Mouse (Mus musculus) spleen, postnatal 10 days (tissue): ENCODE results near the gene Tmed6.
"Not testable (repeated sequence)": the region's sequence is repeated elsewhere in the genome, so short reads cannot be mapped to it uniquely, and the experiment has no call there.

ENCODE experiments used
- DNase-seq, 2 experiments: peaks; one replicate each; pipeline ENCODE4 v3.0.0; 2021 to 2022; ENCODE audit warnings: low spot score in 2 of 2

Gene Tmed6

GRCm38 (mm10) chr8:107065511-107066496 lies at the start of gene Tmed6:
Tmed6 (minus strand) TSS chr8:107065644.
- peak in 1 of 2 experiments; percentile 69 for DNase-seq

DNA sequence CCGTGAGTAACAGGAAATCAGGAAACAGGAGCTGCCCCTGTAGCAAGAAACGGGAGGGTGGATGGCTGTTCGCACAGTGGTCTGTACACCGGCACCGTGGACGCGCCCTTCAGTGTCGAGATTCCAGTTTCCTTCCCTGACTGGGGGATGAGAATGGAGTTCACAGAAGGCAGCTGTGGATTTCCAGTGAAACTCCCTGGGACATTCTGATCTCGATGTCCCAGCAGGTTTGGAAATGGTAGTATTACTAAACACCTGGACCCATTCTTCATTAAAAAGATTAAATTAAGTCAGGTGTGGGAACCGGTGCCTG lies 49.5 kb upstream of the Tmed6 start:
- no peak for DNase-seq

DNA sequence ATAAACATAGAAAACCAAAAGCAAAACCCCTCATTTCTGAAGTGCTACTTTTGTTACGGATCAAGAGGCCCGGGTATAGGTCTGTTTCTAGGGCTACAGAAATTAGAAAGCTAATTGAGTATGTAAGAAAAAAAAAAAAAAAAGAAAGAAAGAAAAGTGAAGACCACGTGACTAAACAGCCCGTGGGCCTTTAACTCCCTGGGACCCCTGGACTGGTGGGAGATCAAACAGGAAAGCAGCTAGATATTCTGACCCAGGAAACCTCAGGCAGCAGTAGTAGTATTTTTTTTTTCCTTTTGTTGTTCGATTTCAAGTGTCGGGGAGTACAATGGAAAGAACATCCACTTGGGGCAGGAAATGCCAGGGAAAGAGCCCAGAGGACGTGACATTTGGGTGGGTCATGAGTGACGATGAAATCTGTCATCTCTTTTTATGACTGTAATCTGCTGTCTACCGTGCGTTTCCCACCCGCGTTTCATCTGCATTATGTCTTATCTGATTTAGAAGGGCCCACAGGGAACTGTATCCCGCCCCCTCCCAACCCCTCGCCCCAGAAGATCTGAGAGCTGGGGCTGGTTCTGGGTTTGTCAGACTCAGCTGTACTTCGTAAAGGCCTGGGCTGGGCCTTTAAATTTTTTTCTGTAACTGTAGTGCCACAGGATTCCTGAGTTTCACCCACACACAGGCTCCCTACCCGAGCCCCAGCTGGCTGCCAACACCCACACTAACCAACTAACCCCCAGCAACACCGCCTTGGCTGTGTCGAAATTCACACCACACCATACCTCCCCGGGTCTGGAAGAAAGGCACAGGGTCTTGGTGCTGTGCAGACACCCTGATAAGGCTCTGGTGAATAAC lies 48.9 kb upstream of the Tmed6 start:
- no peak for DNase-seq

GRCm38 (mm10) chr8:107113209-107113608 lies 47.8 kb upstream of the Tmed6 start:
- DNase-seq, result no peak

DNA sequence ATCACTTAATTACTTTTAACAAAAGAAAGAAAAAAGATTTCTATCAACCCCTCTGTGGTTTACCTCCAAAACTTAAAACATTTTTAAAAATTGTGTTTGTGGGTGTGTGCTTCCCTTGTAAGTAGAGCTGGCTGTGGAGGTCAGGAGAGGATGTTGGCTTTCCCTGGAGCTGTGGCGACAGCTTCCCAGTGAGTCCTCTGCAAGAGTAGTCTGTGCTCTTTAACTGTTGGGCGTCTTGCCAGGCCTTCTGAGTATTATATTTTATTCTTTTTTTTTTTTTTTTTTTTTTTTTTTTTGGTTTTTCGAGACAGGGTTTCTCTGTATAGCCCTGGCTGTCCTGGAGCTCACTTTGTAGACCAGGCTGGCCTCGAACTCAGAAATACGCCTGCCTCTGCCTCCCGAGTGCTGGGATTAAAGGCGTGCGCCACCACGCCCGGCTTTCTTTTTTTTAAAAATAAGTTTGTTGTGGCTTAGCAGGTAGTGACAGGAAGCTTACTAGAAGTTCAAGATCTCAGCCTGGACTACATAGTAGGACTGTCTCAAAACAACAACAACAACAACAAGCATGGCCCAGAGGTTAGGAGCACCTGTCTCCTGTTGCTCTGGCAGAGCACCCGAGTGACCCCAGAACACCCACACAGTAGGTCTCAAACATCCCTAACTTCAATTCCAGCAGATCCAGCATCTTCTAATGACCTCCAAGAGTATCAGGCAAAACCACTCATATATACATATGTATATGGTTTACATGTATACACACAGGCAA lies 46.1 kb upstream of the Tmed6 start:
- peak in 1 of 2 experiments; percentile 27 for DNase-seq

DNA sequence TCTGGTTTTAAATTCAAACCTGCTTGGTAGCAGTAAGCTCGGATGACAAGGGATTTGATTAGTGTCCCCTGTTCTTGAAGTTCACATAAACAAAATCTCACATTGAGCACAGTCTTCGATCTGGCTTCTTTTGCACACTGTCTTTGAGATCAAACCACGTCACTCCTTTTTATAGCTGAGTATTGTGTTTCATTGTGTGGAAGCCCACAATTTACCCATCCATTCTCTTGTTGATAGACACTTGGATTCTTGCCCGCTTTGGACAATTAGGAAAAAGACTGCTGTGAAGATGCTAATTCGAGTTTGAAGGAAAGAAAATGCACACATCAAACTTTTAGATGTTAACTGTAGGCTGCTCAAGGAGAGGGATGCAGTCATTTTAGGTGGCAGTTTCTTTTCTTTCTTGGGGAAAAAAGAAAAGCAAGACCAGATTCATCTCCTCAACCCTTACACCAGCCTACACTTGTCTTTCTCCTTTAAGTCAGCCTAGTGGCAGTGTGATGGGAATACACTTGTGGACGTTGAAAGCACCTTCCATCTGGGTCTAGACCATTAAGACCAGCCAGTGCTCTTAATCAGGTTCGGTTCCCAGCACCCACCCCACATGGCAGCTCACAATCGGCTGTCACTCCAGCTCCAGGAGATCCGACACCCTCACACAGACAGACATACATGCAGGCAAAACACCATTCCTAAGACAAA lies 45.3 kb upstream of the Tmed6 start:
- no peak for DNase-seq

- no peak for DNase-seq
These were observed 44.5 kb upstream of the Tmed6 start for GRCm38 (mm10) chr8:107109816-107110435.

DNA sequence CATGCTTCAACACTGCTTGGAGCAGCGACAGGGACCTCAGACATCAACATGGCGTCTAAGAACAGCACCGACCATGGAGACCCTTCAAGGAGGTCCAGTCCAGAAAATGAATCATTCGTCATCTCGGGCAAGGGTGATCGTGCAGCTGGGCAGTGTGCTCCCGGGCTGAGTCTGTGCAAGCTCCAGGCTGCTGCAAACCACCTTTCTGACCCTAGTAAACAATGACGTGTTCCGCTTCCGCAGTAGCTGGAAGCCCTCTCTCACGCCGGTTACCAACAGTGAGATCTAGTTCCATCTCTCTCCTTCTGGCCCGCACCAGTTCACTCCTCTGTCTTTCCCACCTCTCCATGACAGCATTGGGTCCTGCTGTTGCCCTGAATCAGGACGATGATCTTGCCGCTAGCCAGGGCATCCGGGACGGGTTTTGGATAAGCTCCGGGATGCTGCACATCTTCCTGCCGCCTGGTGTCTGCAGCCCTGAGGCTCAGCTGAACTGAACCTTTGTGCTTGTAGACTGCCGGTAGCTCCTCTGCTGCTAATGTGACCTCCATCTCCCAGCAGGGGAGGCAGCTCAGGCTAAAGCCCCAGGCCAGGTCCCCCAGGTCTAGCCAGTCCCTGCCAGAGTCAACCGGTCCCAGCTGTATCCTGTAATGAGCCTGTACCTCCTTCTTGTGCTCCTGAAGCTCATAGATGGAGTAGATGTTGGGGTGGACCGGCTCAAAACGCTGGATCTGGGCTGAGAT lies 43.7 kb upstream of the Tmed6 start:
- DNase-seq, result no peak

GRCm38 (mm10) chr8:107108089-107108488 lies 42.6 kb upstream of the Tmed6 start:
- not testable (repeated sequence) for DNase-seq

DNA sequence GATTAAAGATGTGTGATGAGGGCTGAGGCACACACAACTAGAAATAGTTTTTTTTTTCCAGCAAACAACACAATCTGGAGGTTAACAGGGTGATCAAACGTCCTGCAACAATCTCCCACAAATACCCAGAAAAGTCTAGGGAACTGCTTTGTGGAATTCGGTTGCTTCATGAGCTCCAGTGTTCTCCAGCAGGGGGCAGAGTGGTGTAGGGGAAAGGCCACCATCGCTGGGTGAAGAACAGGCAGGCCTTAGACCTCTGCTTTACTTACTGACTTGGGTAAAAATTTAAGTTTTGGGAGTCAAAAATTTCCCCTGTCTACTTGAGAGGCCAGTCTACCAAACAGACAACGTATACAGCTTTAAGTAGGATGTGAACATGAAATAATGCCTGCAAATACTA lies 39.1 kb upstream of the Tmed6 start:
- DNase-seq, result peak; percentile 51 to 83

DNA sequence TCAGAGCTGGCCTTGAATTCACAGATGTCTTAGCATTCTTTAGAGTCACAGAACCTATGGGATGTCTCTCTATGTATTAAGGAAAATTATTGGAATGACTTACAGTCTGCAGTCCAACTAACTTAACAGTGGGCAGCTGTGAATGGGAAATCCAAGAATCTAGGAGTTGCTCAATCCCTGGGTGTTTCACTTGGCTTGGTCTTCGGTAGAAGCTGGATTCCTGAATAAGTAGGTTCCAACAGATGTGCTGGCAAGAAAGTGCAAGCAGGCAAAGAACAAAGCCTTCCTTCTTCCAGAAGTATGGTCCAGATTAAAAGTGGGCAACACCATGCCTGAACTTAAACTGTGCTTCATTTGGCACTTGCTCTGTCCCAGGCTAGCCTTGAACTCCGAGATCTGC lies 35.2 kb upstream of the Tmed6 start:
- no peak for DNase-seq

DNA sequence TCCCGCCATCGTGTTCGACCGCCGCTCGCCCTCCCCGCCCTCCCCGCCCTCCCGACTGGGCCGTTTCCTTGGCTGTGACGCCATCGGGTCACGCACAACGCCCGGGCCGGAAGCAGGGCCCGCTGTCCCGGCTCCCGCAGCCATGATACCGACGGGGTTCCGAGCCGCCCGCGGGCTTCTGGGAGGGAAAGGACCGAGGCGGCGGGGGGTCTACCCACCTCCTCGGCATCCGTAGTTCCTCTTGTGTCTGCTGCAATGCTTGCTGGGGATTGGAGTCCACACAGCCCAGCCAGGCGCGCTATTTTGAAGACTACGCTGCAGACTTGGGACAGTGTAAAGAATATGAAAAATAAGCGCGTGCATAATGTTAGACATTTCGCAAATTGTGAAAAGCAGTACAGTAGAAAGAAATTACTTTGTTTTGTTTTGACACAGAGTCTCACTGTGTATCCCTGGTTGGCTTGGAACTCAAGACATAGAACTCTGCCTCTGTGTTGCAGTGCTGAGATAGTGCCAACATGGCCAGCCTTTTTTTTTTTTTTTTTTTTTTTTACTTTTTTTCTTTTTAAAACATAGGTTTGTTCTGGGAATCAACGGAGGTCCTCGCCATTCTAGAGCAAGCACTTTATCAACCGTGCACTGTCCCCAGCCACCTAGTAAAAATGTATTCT lies 31.1 kb upstream of the Tmed6 start, which contains the start of gene Terf2:
Gene Terf2 (minus strand): TSS at position 182 of the 671 bp plus-strand sequence.
- DNase-seq, result peak in 1 of 2 experiments; percentile 91

DNA sequence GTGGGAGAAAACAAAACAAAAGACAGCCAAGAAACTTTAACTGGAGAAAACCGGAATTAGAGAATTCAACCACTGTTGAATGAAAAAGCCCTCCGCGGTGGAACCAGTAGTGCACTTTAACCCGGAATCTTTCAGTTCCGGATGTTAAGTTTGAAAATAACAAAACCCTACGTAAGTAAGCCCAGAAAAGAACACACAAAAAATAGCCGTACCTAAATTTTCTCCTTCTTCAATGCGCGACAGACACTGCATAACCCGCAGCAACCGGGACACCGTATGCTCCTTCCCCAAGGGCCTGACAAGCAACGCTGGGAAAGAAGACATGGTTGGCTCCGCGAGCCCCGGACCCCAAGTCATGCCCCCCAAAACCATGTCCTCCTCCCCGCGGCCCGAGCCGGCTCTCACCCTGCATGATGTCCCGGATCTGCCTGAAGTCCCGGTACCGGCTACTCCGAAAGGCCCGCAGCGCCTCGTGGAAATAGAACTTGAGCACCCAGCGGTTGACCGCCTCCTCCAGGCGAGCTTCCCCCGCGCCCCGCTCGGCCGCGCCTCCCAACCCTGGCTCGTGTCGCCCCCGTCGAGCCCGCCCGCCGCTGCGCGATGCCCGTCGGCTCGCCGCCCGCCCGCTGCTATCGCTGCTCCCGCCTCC lies 30.4 kb upstream of the Tmed6 start:
- DNase-seq, result peak in 1 of 2 experiments; percentile 83

DNA sequence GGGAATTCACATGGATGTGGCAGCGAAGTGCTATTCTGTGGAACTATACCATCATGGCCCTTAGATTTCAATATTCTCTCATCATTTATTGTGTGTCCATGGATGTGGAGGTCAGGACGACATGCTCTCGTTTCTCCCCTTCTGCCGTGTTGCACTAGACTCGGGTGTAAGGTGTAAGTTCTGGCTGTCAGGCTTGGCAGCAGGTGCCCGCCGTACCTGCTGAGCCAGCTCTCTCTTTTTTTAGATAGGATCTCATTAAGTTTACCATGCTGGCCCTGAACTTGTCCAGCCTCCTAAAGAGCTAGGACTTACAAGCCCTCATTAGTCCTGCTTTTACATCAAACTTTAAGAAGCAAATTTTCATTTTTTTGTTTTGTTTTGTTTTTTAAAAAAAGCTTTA lies 25.1 kb upstream of the Tmed6 start:
- DNase-seq, result no peak

GRCm38 (mm10) chr8:107088526-107089063 lies 23.2 kb upstream of the Tmed6 start:
- no peak for DNase-seq

- no peak for DNase-seq
These were observed 20.6 kb upstream of the Tmed6 start for GRCm38 (mm10) chr8:107086018-107086417.

- DNase-seq, result peak in 1 of 2 experiments; percentile 61
These were observed 19.9 kb upstream of the Tmed6 start for GRCm38 (mm10) chr8:107085358-107085757.

GRCm38 (mm10) chr8:107076239-107076888 lies 10.9 kb upstream of the Tmed6 start:
- no peak for DNase-seq
